Mouse (Mus musculus) layer of hippocampus, postnatal 10 days (tissue): Measurements from ENCODE around the gene Zfhx3. TPM values are rescaled to one million over a fixed set of nuclear protein-coding genes. Genes with fewer than 3 reads are reported as not detected.
"Not testable (repeated sequence)": the region's sequence is repeated elsewhere in the genome, so short reads cannot be mapped to it uniquely, and the experiment has no call there.

Source experiments
- DNase-seq, 2 experiments: peaks; one replicate each; pipeline ENCODE4 v3.0.0; 2021; ENCODE audit warnings: low spot score in 2 of 2
- long read RNA-seq: library from polyadenylated mRNA; stranded (forward); transcript quantifications from one replicate; pipeline ENCODE4 v2.0.0, GENCODE M21; 2023
- total RNA-seq, 2 experiments: library from RNA; stranded (reverse); gene quantifications; 2 replicates each; pipeline ENCODE4 v1.2.3; 2021

Zfhx3 gene
- total RNA-seq, result 1 to 10 TPM; 3.9 to 4.7 TPM
- long read RNA-seq, result 0 reads

- no peak for DNase-seq
Measured at GRCm38 (mm10) chr8:107941922-107942694, at the start of gene Zfhx3. Zfhx3 (plus strand) TSS chr8:107942644.

GRCm38 (mm10) chr8:107918984-107919383 is 23.5 kb upstream of the Zfhx3 start:
- DNase-seq, result no peak

- DNase-seq, result no peak
Measured at GRCm38 (mm10) chr8:107926149-107926548, 16.3 kb upstream of the Zfhx3 start.

GRCm38 (mm10) chr8:107936725-107937124 is 5.7 kb upstream of the Zfhx3 start:
- DNase-seq, result no peak

- not testable (repeated sequence) for DNase-seq
Measured at GRCm38 (mm10) chr8:107938231-107938630, 4.2 kb upstream of the Zfhx3 start.

- DNase-seq, result no peak
Measured at GRCm38 (mm10) chr8:107940181-107940580, 2.3 kb upstream of the Zfhx3 start.

GRCm38 (mm10) chr8:107942752-107943510 is 487 bp downstream of the Zfhx3 start:
- no peak for DNase-seq

- no peak for DNase-seq
Measured at GRCm38 (mm10) chr8:107943550-107944348, 1.3 kb downstream of the Zfhx3 start.

- no peak for DNase-seq
Measured at GRCm38 (mm10) chr8:107944676-107945600, 2.5 kb downstream of the Zfhx3 start.

GRCm38 (mm10) chr8:107946888-107947287 is 4.4 kb downstream of the Zfhx3 start:
- no peak for DNase-seq

- peak; percentile 19 to 49 for DNase-seq
Measured at GRCm38 (mm10) chr8:107955887-107956286, 13.4 kb downstream of the Zfhx3 start.

GRCm38 (mm10) chr8:107957566-107957965 is 15.1 kb downstream of the Zfhx3 start:
- no peak for DNase-seq

- DNase-seq, result no peak
Measured at GRCm38 (mm10) chr8:107960466-107960865, 18.0 kb downstream of the Zfhx3 start.

- no peak for DNase-seq
Measured at GRCm38 (mm10) chr8:107960878-107961277, 18.4 kb downstream of the Zfhx3 start.

- no peak for DNase-seq
Measured at GRCm38 (mm10) chr8:107972198-107972597, 29.8 kb downstream of the Zfhx3 start.

- no peak for DNase-seq
Measured at GRCm38 (mm10) chr8:107974451-107974850, 32.0 kb downstream of the Zfhx3 start.

GRCm38 (mm10) chr8:107978247-107978646 is 35.8 kb downstream of the Zfhx3 start:
- peak; percentile 16 to 21 for DNase-seq

GRCm38 (mm10) chr8:107980618-107981017 is 38.2 kb downstream of the Zfhx3 start:
- peak; percentile 12 to 23 for DNase-seq

GRCm38 (mm10) chr8:107986629-107987028 is 44.2 kb downstream of the Zfhx3 start:
- DNase-seq, result peak; percentile 59 to 66

- DNase-seq, result no peak
Measured at GRCm38 (mm10) chr8:107998874-107999273, 56.4 kb downstream of the Zfhx3 start.
